Mouse (Mus musculus): ENCODE results near the gene Mast3. TPM values are rescaled to one million over a fixed set of nuclear protein-coding genes. Genes with fewer than 3 reads are reported as not detected.
A peak's percentile ranks its signal among the peaks of the same experiment; 100 is the strongest.

Gene Mast3
- polyA plus RNA-seq, 1 experiment: 84.2 TPM

DNA sequence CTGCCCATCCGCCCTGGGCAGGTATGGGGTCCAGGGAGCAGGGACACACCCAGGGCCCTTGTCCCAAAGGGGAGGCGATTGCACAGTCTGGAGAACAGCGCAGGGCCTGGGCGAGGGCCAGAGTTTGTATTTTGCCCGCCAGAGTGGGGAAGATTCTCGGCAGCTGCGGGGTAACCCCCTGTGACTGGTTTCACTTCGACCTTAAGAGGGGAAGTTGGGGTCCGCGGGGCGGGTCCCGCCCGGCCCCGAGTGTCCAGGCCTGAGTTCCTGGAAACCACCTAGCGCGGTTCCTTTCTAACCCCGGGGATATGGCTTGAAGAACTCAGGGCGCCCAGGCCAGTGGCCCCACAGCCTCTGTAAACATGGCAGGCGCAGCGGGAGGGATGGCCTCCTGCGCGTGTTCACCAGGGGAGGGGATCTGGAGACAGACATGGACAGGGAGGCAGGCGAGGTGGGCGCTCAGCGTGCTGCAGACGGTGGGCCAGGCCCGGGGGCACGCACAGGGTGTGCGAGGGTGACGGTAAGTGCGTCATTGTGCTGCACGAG lies 36.5 kb downstream of the Mast3 start:
- 91% methylated on average over 32 of the region's 32 CpGs for WGBS
- H3K4me1 ChIP-seq (ENCODE audit: control insufficient read depth, insufficient read depth, low read length): peaks cover 12% of the 10 kb centered on the region
- no peak for DNase-seq
- no peak for TF ChIP-seq POLR2A (IDR thresholded peaks at IDR 0.05; ENCODE audit: borderline replicate concordance, extremely low read depth, low read depth, low read length)
- no peak for TF ChIP-seq CTCF (IDR thresholded peaks at IDR 0.05; ENCODE audit: insufficient read depth, low read length)
- no peak overlapping the region for H3K4me3 ChIP-seq (replicated peaks; ENCODE audit: extremely low read depth, low read depth, low read length)

DNA sequence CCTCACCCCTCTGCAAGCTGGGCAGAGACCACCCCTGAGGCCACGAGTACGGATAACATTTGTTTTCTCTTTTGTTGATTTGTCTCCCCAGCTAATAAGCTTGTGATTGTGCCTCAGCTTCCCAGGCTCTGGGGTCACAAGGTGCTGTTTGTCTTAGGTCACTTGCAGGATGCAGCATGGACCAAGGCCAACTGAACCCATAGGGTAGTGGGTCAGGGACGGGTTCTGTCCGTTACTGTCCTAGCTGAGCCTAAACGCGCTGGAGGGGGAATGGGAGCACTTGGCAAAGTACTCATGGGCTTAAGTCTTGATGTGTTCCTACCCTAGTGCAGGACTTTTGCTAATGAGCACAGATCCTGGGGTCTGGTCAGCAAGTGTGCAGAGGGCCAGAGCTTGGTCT lies 37.4 kb downstream of the Mast3 start:
- no peak for TF ChIP-seq CTCF (IDR thresholded peaks at IDR 0.05; ENCODE audit: insufficient read depth, low read length)
- no peak for TF ChIP-seq POLR2A (IDR thresholded peaks at IDR 0.05; ENCODE audit: borderline replicate concordance, extremely low read depth, low read depth, low read length)

DNA sequence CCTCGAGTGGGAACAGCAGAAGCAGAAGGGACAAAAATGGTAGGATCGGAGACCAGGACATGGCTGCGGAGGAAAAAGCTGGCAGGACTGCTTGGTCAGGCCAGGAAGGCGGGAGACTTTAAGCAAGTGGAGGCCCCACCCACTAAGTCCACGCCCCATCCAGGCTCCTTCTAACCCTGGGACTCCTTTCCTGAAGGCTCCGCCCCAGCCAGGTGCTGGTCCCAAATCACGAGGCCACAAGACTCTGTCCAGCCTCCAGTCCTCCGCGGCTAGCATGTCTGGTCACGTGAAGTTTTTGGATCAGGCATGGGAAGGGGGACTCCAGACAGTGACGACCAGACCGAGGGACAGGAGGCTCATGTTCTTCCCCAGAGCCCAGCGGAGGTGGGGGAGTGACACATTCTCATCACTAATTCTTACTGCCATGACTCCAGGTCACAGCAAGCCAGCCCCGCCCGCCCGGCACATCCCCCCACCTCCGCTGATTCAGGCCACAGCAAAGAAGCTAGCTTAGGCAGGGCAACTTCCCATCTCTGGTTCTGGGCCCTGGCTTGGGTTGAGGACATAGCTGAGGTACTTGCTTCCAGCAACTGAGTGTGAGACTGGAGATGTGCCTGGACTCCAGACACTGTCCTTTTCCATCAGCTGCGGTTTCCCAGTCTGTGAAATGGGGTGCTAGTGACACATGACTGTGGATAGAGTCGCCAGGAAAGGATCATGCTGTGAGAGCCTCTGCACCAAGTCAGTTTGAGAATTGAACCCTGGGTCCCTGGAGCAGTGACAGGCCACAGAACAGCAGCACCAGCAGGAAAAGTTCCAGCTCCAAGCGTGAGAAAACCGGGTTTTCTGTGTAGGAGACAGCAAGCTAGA lies 38.0 kb downstream of the Mast3 start:
- WGBS: 13% methylated on average over 21 of the region's 21 CpGs
- peak; percentile 87 for DNase-seq
- Histone ChIP-seq H3K4me1 (ENCODE audit: control insufficient read depth, insufficient read depth, low read length) (peaks cover 12% of the 10 kb centered on the region), H3K4me3 (replicated peaks; ENCODE audit: extremely low read depth, low read depth, low read length) (peak overlapping the region; percentile 68)
- TF ChIP-seq POLR2A (IDR thresholded peaks at IDR 0.05; ENCODE audit: borderline replicate concordance, extremely low read depth, low read depth, low read length) (peak; percentile 94), CTCF (IDR thresholded peaks at IDR 0.05; ENCODE audit: insufficient read depth, low read length) (no peak)

More for the DNA sequence above, 37.4 kb downstream of the Mast3 start:
- Histone ChIP-seq H3K4me1 (ENCODE audit: control insufficient read depth, insufficient read depth, low read length) (peaks cover 12% of the 10 kb centered on the region), H3K4me3 (replicated peaks; ENCODE audit: extremely low read depth, low read depth, low read length) (no peak overlapping the region)
- DNase-seq: no peak
- WGBS: 80% methylated on average over 6 of the region's 6 CpGs

DNA sequence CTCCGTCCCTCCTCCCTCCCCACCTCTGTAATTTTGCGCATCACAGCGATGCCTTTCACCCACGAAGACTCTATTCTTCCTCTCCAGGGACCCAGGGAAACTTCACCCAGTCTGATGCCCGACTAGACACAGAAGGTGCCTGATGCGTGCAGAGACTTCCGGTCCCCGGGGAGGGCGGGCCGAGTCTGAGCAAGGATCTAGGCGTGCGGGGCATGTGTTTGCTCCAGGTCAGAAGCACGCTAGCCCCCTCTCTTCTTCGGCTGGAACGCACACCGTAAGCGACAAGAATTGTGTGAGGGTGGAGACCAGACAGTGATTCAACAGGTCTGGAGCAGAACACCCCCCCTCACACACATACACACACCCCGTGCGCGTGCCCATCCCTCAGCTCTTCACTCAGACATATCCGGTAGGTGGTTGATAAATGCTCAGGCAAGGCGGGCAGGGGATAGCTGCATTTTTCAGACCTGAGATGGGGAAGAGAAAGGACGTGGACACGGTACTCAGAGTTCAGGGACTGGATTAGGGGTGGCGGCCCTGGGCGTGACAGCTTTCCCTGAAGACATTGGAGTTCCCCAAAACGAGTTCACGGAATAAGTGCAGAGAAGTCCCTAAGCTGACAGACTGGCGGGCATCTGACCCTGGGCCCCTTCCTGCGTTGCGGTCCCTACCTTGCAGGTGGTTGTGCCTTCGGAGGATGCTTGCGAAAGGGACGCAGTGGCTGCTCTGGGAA lies 38.9 kb downstream of the Mast3 start:
- no peak for DNase-seq
- 2% methylated on average over 34 of the region's 34 CpGs for WGBS

DNA sequence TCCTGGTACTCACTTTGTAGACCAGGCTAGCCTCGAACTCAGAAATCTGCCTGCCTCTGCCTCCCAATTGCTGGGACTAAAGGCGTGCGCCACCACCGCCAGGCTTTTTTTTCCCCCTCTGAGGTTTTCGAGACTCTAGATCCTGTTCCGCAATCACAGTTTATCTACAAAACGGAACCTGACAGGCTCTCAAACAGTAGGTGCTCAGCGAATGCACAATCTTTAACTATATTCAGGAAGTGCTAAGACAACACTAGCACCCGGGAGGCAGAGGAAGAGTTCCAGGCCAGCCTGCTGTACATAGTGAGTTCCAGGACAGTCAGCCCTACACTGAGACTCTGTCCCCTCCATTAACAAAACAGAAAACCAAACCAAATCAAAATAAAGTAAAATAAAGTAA lies 39.5 kb downstream of the Mast3 start:
- no peak overlapping the region for H3K4me3 ChIP-seq (replicated peaks; ENCODE audit: extremely low read depth, low read depth, low read length)
- DNase-seq: peak; percentile 12
- WGBS: 41% methylated on average over 9 of the region's 9 CpGs

More for the DNA sequence above, 38.9 kb downstream of the Mast3 start:
- TF ChIP-seq CTCF (IDR thresholded peaks at IDR 0.05; ENCODE audit: insufficient read depth, low read length) (no peak), POLR2A (IDR thresholded peaks at IDR 0.05; ENCODE audit: borderline replicate concordance, extremely low read depth, low read depth, low read length) (peak; percentile 8; the same call in 1 of the 2 replicates)
- H3K4me1 ChIP-seq (ENCODE audit: control insufficient read depth, insufficient read depth, low read length): peaks cover 17% of the 10 kb centered on the region
- peak overlapping the region; percentile 68 for H3K4me3 ChIP-seq (replicated peaks; ENCODE audit: extremely low read depth, low read depth, low read length)

DNA sequence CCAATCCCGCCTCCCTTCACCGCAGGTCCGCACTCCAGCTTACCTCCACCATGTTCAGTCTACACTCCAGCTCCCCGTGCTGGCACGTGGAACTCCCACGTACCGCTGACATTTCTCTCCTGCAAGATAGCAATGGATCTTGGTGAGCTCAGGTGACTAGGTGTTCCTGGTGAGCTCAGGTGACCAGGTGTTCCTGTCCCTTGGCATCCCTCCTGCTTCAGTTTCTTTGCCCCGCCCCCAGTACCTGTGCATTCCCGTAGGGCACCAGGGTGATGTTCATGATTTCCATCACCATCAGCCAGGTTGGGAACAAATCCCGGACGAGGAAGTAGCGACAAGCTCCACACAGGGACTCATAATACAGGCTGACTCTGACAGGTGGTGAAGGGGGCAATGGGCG lies 40.2 kb downstream of the Mast3 start:
- 86% methylated on average over 13 of the region's 13 CpGs for WGBS
- no peak overlapping the region for H3K4me3 ChIP-seq (replicated peaks; ENCODE audit: extremely low read depth, low read depth, low read length)
- TF ChIP-seq CTCF (IDR thresholded peaks at IDR 0.05; ENCODE audit: insufficient read depth, low read length): no peak
- no peak for TF ChIP-seq POLR2A (IDR thresholded peaks at IDR 0.05; ENCODE audit: borderline replicate concordance, extremely low read depth, low read depth, low read length)
- H3K4me1 ChIP-seq (ENCODE audit: control insufficient read depth, insufficient read depth, low read length): peaks cover 22% of the 10 kb centered on the region
- no peak for DNase-seq

More for the DNA sequence above, 39.5 kb downstream of the Mast3 start:
- TF ChIP-seq CTCF (IDR thresholded peaks at IDR 0.05; ENCODE audit: insufficient read depth, low read length) (no peak), POLR2A (IDR thresholded peaks at IDR 0.05; ENCODE audit: borderline replicate concordance, extremely low read depth, low read depth, low read length) (no peak)
- H3K4me1 ChIP-seq (ENCODE audit: control insufficient read depth, insufficient read depth, low read length): peaks cover 17% of the 10 kb centered on the region

DNA sequence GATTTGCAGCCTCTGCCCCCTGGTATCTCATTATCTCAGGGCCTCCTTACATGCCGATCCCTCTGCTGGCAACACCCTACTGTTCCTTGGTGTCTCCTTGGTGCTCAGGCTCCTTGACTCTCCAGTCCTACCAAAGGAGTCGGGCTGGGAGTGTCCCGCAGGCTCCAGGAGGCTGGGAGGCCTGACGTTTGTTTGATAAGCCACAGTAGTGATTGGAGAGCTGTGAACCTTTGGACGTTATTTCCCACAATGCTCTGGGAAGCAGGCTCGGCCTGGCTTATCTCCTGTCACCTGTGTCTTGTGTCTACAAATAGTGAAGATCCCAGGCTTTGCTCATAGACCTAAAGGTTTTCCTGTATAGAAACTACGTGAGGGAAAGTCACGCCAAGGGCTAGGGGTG lies 40.8 kb downstream of the Mast3 start:
- no peak for TF ChIP-seq POLR2A (IDR thresholded peaks at IDR 0.05; ENCODE audit: borderline replicate concordance, extremely low read depth, low read depth, low read length)
- no peak for TF ChIP-seq CTCF (IDR thresholded peaks at IDR 0.05; ENCODE audit: insufficient read depth, low read length)
- peaks cover 25% of the 10 kb centered on the region for H3K4me1 ChIP-seq (ENCODE audit: control insufficient read depth, insufficient read depth, low read length)
- DNase-seq: no peak
- 73% methylated on average over 8 of the region's 8 CpGs for WGBS
- no peak overlapping the region for H3K4me3 ChIP-seq (replicated peaks; ENCODE audit: extremely low read depth, low read depth, low read length)

DNA sequence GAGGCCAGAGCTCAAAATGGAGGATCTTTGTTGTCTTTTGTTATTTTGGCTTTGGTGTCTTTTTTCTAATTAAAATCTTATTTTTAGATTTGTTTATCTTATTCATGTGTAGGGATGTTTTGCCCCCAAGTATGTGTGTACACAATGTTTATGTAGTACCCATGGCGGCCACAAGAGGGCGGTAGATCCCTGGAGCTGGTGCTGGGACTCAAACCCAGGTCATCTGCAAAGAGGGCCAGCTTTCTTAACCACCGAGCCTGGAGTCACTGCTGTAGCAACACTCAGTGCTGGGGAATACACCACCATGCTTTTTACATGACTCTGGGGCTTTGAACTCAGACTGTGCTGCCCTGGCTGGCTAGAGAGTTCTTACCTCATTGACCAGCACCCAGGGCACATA lies 41.5 kb downstream of the Mast3 start:
- 8% methylated on average over 3 of the region's 3 CpGs for WGBS
- Histone ChIP-seq H3K4me1 (ENCODE audit: control insufficient read depth, insufficient read depth, low read length) (peaks cover 25% of the 10 kb centered on the region), H3K4me3 (replicated peaks; ENCODE audit: extremely low read depth, low read depth, low read length) (no peak overlapping the region)
- TF ChIP-seq CTCF (IDR thresholded peaks at IDR 0.05; ENCODE audit: insufficient read depth, low read length) (peak; percentile 71), POLR2A (IDR thresholded peaks at IDR 0.05; ENCODE audit: borderline replicate concordance, extremely low read depth, low read depth, low read length) (no peak)
- peak; percentile 53 for DNase-seq

DNA sequence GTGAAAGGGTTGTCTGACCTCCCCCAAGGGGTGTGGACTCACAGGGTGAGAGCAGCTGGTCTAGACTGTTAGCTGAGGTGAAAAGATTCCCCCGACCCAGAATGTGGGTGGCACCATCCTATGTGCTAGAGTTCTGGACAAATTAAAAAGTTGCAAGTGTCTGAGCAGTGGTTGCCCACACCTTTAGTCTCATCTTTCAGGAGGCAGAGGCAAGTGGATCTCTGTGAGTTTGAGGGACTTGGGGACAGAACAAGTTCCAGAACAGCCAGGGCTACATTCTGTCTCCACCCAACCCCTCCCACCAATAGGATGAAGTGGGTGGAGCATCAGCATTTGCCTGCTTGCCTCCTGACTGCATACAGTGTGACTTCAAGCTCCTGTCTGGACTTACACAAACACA lies 42.7 kb downstream of the Mast3 start:
- no peak for TF ChIP-seq POLR2A (IDR thresholded peaks at IDR 0.05; ENCODE audit: borderline replicate concordance, extremely low read depth, low read depth, low read length)
- TF ChIP-seq CTCF (IDR thresholded peaks at IDR 0.05; ENCODE audit: insufficient read depth, low read length): no peak
- no peak overlapping the region for H3K4me3 ChIP-seq (replicated peaks; ENCODE audit: extremely low read depth, low read depth, low read length)
- H3K4me1 ChIP-seq (ENCODE audit: control insufficient read depth, insufficient read depth, low read length): peaks cover 25% of the 10 kb centered on the region
- 65% methylated on average over 1 of the region's 1 CpGs for WGBS
- no peak for DNase-seq
